Mouse (Mus musculus) kidney, adult 2 months (tissue): ENCODE data around the gene Knstrn. TPM values are rescaled to one million over a fixed set of nuclear protein-coding genes. Genes with fewer than 3 reads are reported as not detected.
A peak's percentile ranks its signal among the peaks of the same experiment; 100 is the strongest.

Experiments used
- DNase-seq: peaks from one replicate; pipeline ENCODE4 v3.0.0; 2021
- H3K27ac ChIP-seq: fragments of 200-500 bp; 2 replicates; pipeline ENCODE4 v1.5.1; 2012; ENCODE audit warnings: low read depth, low read length, control low read depth, inconsistent platforms; ENCODE audit not compliant: insufficient read depth
- H3K27me3 ChIP-seq: fragments of 200-500 bp; replicated peaks from 2 replicates; pipeline ENCODE4 v1.6.1; 2012; ENCODE audit warnings: mild to moderate bottlenecking, moderate library complexity, low read length, inconsistent platforms; ENCODE audit not compliant: control insufficient read depth, insufficient read depth
- H3K36me3 ChIP-seq: fragments of 200-500 bp; 2 replicates; pipeline ENCODE4 v1.6.1; 2012; ENCODE audit warnings: mild to moderate bottlenecking, moderate library complexity, low read length, inconsistent platforms; ENCODE audit not compliant: control insufficient read depth, insufficient read depth
- H3K4me1 ChIP-seq: fragments of 200-500 bp; 2 replicates; pipeline ENCODE4 v1.6.1; 2011; ENCODE audit warnings: low read length; ENCODE audit not compliant: control insufficient read depth, insufficient read depth
- H3K4me3 ChIP-seq: fragments of 200-500 bp; 2 replicates; pipeline ENCODE4 v1.5.1; 2011; ENCODE audit warnings: mild to moderate bottlenecking, low read depth, low read length, control low read depth; ENCODE audit not compliant: insufficient read depth
- CTCF ChIP-seq: fragments of 200-500 bp; conservative IDR thresholded peaks from 2 replicates; pipeline ENCODE4 v1.5.1; 2011; ENCODE audit warnings: low read depth, mild to moderate bottlenecking, control low read depth, low read length, moderate library complexity, mixed read lengths; ENCODE audit not compliant: insufficient read depth, insufficient read length
- POLR2A ChIP-seq: fragments of 200-500 bp; IDR thresholded peaks from one replicate; pipeline ENCODE4 v1.6.1; 2011; ENCODE audit warnings: low read depth, low read length, control low read depth
- WGBS: fragments of 180-500 bp; shearing (Covaris S2); methylation state at CpG from one replicate; pipeline ENCODE4 v1.1.7; 2018; 5-methylcytosine and 5-hydroxymethylcytosine counted together
- polyA plus RNA-seq: library from polyadenylated mRNA; depleted of rRNA; stranded (reverse); fragments of >200 nt; gene quantifications from 2 replicates; pipeline ENCODE4 v1.2.3, GENCODE M21; 2012

The Knstrn gene
- polyA plus RNA-seq, 1 experiment = 0.61 TPM

DNA sequence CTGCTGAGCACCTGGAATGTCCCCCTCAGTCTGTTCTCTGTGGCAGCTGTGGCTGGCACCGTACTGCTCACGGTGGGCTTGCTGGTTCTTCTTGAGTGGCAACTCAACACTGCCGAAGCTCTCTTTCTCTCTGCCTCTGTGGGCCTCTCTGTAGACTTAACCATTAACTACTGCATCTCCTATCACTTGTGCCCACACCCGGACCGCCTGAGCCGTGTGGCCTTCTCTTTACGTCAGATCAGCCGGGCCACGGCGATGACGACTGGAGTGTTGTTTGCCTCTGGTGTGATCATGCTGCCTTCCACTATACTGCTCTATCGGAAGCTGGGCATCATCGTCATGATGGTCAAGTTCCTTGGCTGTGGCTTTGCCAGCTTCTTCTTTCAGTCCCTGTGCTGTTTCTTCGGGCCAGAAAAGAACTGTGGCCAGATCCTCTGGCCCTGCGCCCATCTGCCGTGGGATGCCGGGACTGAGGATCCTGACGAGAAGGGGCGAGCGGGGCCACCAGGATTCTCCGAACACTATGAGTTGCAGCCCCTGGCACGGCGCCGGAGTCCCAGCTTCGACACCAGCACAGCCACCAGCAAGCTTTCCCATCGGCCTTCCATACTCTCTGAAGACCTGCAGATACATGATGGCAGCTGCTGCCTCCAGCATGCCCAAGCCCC lies 22.1 kb upstream of the Knstrn start:
- TF ChIP-seq POLR2A = no peak
- TF ChIP-seq CTCF = no peak
- Histone ChIP-seq H3K4me1 (no peaks in the 10 kb centered on the region), H3K4me3 (no peak overlapping the region), H3K27ac (no peak overlapping the region), H3K27me3 (no peaks in the 10 kb centered on the region), H3K36me3 (no peaks in the 10 kb centered on the region)
- 93% methylated on average over 26 of the region's 26 CpGs for WGBS
- no peak for DNase-seq

DNA sequence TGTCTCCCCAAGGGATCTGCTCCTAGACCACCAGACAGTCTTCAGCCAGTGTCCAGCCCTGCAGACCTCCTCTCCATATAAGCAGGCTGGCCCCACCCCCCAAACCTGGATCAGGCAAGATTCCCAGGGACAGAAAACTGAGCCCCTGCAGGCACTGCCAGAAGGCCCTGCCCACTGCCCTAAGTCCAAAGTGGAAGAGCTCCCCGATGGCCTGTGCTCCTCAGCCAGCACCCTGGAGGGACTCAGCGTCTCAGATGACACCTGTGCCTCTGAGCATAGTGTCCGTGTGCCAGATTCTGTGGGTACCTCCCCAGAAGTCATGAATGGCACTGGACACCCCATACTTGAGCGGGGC lies 21.6 kb upstream of the Knstrn start:
- no peak for DNase-seq
- Histone ChIP-seq H3K4me3 (no peak overlapping the region), H3K4me1 (no peaks in the 10 kb centered on the region), H3K36me3 (no peaks in the 10 kb centered on the region), H3K27ac (no peak overlapping the region), H3K27me3 (no peaks in the 10 kb centered on the region)
- WGBS = 57% methylated on average over 4 of the region's 4 CpGs
- TF ChIP-seq POLR2A (no peak), CTCF (no peak)

DNA sequence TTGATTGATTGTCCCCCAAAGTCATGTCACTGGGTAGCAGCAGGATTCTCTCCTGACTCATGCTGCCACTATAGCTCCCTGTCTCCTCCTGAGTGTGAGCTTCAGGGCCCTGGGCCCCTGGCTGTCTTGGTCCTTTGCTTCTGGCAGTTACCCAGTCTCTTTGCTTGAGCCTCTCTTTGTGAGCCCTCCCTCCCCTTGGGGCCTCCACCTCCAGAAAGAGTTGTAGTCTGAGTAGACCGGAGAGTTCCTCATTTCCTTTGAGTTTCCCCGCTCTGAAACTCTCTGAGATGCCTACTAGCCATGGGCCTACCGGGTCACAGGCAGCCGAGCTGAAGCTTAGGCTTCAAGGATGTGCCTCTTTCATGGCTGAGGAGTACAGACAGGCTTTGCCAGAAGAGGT lies 20.2 kb upstream of the Knstrn start:
- Histone ChIP-seq H3K27ac (no peak overlapping the region), H3K4me1 (no peaks in the 10 kb centered on the region), H3K27me3 (no peaks in the 10 kb centered on the region), H3K36me3 (no peaks in the 10 kb centered on the region), H3K4me3 (no peak overlapping the region)
- no peak for DNase-seq
- WGBS = 79% methylated on average over 4 of the region's 4 CpGs
- TF ChIP-seq CTCF = no peak
- no peak for TF ChIP-seq POLR2A

DNA sequence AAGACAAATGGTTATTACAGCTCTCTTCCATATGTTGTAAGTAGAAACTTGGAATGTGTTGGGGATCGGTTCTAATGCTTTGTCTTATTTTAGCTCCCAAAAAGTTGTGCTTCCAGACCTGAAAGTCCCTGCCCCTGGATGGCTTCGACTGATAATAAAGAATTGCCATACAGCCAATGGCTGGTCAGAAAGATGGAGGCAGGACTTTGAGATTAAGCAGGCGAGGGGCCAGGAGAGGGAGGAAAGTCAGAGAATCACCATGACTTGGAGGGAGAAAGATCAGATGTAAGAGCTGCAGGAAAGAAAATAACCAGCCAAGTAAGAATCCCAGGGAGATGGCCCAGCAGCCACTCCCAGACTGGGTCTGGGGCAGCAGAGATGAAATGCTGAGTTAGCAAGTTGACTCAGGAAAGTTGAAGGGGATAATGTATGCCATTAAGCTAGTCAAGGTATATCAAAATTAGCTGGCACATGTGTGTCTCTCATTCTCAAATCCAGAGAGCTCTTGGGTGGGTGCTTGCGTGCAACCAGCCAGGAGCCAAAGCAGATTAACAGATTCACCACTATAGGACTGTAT lies 11.2 kb upstream of the Knstrn start:
- no peak for TF ChIP-seq CTCF
- no peak for TF ChIP-seq POLR2A

DNA sequence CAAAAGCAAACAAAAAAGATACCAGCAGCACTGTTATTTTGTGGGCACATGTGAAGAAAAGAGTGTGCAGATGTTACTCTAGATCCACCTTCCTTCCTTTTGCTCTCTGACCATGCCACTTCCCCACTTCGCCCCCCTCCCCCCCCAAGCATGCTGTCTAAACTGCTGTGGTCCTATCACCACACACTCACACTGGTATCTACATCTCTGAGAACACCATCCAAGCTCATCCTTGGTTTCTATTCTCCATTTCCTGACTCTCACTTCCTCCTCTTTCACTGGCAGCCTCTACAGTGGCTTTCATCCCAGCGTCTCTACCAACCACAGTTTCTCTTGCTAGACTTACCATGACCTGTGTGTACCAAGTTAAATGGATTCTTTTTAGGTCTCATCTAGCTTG lies 9.3 kb upstream of the Knstrn start:
- TF ChIP-seq POLR2A (no peak), CTCF (no peak)
- H3K4me1 ChIP-seq = no peaks in the 10 kb centered on the region
- H3K27me3 ChIP-seq = no peaks in the 10 kb centered on the region; the same call in 1 of the 2 replicates
- WGBS = 85% methylated on average over 2 of the region's 2 CpGs
- DNase-seq = peak; percentile 7
- no peak overlapping the region for H3K4me3 ChIP-seq
- no peak overlapping the region for H3K27ac ChIP-seq
- no peaks in the 10 kb centered on the region for H3K36me3 ChIP-seq

More for the DNA sequence above, 11.2 kb upstream of the Knstrn start:
- DNase-seq = no peak
- no peaks in the 10 kb centered on the region for H3K4me1 ChIP-seq
- H3K27ac ChIP-seq = no peak overlapping the region
- H3K36me3 ChIP-seq = no peaks in the 10 kb centered on the region
- H3K4me3 ChIP-seq = no peak overlapping the region
- 77% methylated on average over 4 of the region's 4 CpGs for WGBS
- H3K27me3 ChIP-seq = no peaks in the 10 kb centered on the region; the same call in 1 of the 2 replicates

DNA sequence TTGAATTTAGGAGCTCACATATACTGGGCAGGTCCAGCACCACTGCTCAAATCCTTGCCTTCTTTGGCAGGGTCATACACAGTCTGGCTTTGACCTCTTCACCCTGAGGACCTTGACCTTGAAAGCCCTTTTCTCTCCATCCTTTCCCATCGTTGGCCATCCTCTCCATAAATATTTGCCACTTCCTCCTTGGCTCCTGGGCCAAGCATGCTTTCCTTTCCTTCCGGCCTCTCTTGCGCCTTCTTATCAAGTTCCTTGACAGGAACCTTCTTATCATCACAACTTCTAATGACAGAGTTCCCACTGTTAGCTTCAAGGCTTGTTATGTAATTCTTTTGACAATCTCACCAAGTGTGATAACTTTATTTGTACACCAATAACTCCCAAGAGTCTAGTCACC lies 8.7 kb upstream of the Knstrn start:
- H3K27me3 ChIP-seq = no peaks in the 10 kb centered on the region; the same call in 1 of the 2 replicates
- H3K27ac ChIP-seq = no peak overlapping the region
- 50% methylated on average over 3 of the region's 3 CpGs for WGBS
- no peaks in the 10 kb centered on the region for H3K4me1 ChIP-seq
- H3K36me3 ChIP-seq = no peaks in the 10 kb centered on the region
- TF ChIP-seq POLR2A (no peak), CTCF (no peak)
- H3K4me3 ChIP-seq = no peak overlapping the region
- DNase-seq = no peak

DNA sequence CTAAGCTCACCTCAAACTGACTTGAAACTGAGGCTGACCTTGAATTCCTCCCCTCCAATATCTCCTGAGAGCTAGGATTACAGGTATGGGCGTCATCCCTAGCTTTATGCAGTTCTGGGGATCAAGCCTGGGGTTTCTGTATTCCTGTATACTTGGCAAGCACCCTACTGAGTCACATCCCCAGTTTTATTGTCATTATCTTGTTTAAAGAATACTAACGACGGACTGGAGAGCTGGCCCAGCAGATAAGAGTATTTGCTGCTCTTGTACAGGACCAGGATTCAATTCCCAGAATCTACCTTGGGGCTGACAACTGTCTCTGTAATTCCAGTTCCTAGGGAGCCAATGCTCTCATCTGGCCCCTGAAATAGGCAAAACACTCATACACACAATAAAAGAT lies 8.0 kb upstream of the Knstrn start:
- H3K4me3 ChIP-seq = no peak overlapping the region
- TF ChIP-seq CTCF (no peak), POLR2A (no peak)
- 57% methylated on average over 3 of the region's 3 CpGs for WGBS

More for the DNA sequence above, 8.0 kb upstream of the Knstrn start:
- Histone ChIP-seq H3K27ac (no peak overlapping the region), H3K27me3 (no peaks in the 10 kb centered on the region; the same call in 1 of the 2 replicates), H3K4me1 (no peaks in the 10 kb centered on the region), H3K36me3 (no peaks in the 10 kb centered on the region)
- no peak for DNase-seq
